Mouse (Mus musculus) bone marrow, adult 2 months (tissue): ENCODE results near the gene Tubd1.

ENCODE experiments used
- CTCF ChIP-seq: fragments of 200-500 bp; IDR thresholded peaks from 2 replicates; pipeline ENCODE4 v1.5.1; 2011; ENCODE audit warnings: low read length, control low read depth; ENCODE audit not compliant: control insufficient read depth, insufficient read depth
- POLR2A ChIP-seq: fragments of 200-500 bp; IDR thresholded peaks from 2 replicates; pipeline ENCODE4 v1.6.1; 2011; ENCODE audit warnings: low read depth, mild to moderate bottlenecking, control low read depth, low read length, borderline replicate concordance; ENCODE audit not compliant: control insufficient read depth

- TF ChIP-seq POLR2A (no peak), CTCF (no peak)
These were observed 6.0 kb upstream of the Tubd1 start for GRCm38 (mm10) chr11:86538786-86539185.
